Mouse (Mus musculus) hindbrain, embryonic 12.5 days (tissue): ENCODE results near the gene Bend5. TPM values are rescaled to one million over a fixed set of nuclear protein-coding genes. Genes with fewer than 3 reads are reported as not detected.

ENCODE experiments used
- ATAC-seq: fragments of 200-750 bp; cut with Nextera tagmentation; 2 replicates; pipeline ENCODE4 v1.8.0; 2017; ENCODE audit warnings: moderate TSS enrichment; ENCODE audit not compliant: low FRiP score
- H3K27ac ChIP-seq: fragments of 300-500 bp; sonication (generic); 2 replicates; pipeline ENCODE4 v1.5.1; 2016; ENCODE audit warnings: mild to moderate bottlenecking
- H3K27me3 ChIP-seq: fragments of 300-500 bp; sonication (generic); 2 replicates; pipeline ENCODE4 v1.6.1; 2016; ENCODE audit warnings: mild to moderate bottlenecking
- H3K36me3 ChIP-seq: fragments of 300-500 bp; sonication (generic); 2 replicates; pipeline ENCODE4 v1.6.1; 2016; ENCODE audit warnings: mild to moderate bottlenecking
- H3K4me1 ChIP-seq: fragments of 300-500 bp; sonication (generic); 2 replicates; pipeline ENCODE4 v1.6.1; 2016
- H3K4me2 ChIP-seq: fragments of 300-500 bp; sonication (generic); replicated peaks from 2 replicates; pipeline ENCODE4 v1.6.1; 2016; ENCODE audit warnings: mild to moderate bottlenecking
- H3K4me3 ChIP-seq: fragments of 300-500 bp; sonication (generic); 2 replicates; pipeline ENCODE4 v1.5.1; 2016; ENCODE audit warnings: mild to moderate bottlenecking
- H3K9ac ChIP-seq: fragments of 300-500 bp; sonication (generic); 2 replicates; pipeline ENCODE4 v1.6.1; 2016; ENCODE audit warnings: mild to moderate bottlenecking, moderate library complexity
- H3K9me3 ChIP-seq: fragments of 300-500 bp; sonication (generic); replicated peaks from 2 replicates; pipeline ENCODE4 v1.6.1; 2016; ENCODE audit warnings: mild to moderate bottlenecking
- WGBS: fragments of 180-500 bp; shearing (Covaris S2); methylation state at CpG from one replicate; pipeline ENCODE4 v1.1.7; 2016; 5-methylcytosine and 5-hydroxymethylcytosine counted together
- polyA plus RNA-seq: library from polyadenylated mRNA; unstranded; fragments of >200 nt; fragmentation: Nextera tagmentation; extraction: Ambion mirVana; gene quantifications from 2 replicates; pipeline ENCODE4 v1.2.1, GENCODE M21; 2016

The Bend5 gene
- polyA plus RNA-seq, 1 experiment from 2014 or later = 70.2 TPM

GRCm38 (mm10) chr4:111417716-111418115 lies 2.9 kb downstream of the Bend5 start:
- H3K9me3 ChIP-seq = no peaks in the 10 kb centered on the region
- H3K9ac ChIP-seq = no peak overlapping the region
- no peak overlapping the region for H3K4me2 ChIP-seq
- H3K36me3 ChIP-seq = peaks cover 17% of the 10 kb centered on the region
- H3K4me1 ChIP-seq = peaks cover 40% of the 10 kb centered on the region
- H3K27ac ChIP-seq = no peak overlapping the region
- H3K4me3 ChIP-seq = no peak overlapping the region
- WGBS = 93% methylated on average over 5 of the region's 5 CpGs
- no peaks in the 10 kb centered on the region for H3K27me3 ChIP-seq
- ATAC-seq = no peak

- H3K4me1 ChIP-seq = peaks cover 36% of the 10 kb centered on the region
Measured at GRCm38 (mm10) chr4:111419476-111419875, 4.7 kb downstream of the Bend5 start.

GRCm38 (mm10) chr4:111420031-111420430 lies 5.2 kb downstream of the Bend5 start:
- Histone ChIP-seq H3K27ac (no peak overlapping the region), H3K4me3 (no peak overlapping the region), H3K4me2 (no peak overlapping the region), H3K9me3 (no peaks in the 10 kb centered on the region), H3K4me1 (peaks cover 36% of the 10 kb centered on the region), H3K36me3 (peaks cover 17% of the 10 kb centered on the region), H3K9ac (no peak overlapping the region), H3K27me3 (no peaks in the 10 kb centered on the region)
- ATAC-seq = no peak
- WGBS = 82% methylated on average over 3 of the region's 3 CpGs

More at GRCm38 (mm10) chr4:111419476-111419875, 4.7 kb downstream of the Bend5 start:
- Histone ChIP-seq H3K27me3 (no peaks in the 10 kb centered on the region), H3K36me3 (peaks cover 17% of the 10 kb centered on the region), H3K4me3 (no peak overlapping the region), H3K9me3 (no peaks in the 10 kb centered on the region), H3K4me2 (no peak overlapping the region), H3K27ac (no peak overlapping the region), H3K9ac (no peak overlapping the region)
- 90% methylated on average over 1 of the region's 1 CpGs for WGBS
- ATAC-seq = no peak

- Histone ChIP-seq H3K36me3 (peaks cover 17% of the 10 kb centered on the region), H3K4me3 (no peak overlapping the region), H3K27ac (no peak overlapping the region), H3K4me2 (no peak overlapping the region), H3K9ac (no peak overlapping the region), H3K27me3 (no peaks in the 10 kb centered on the region), H3K4me1 (peaks cover 32% of the 10 kb centered on the region), H3K9me3 (no peaks in the 10 kb centered on the region)
- WGBS = 89% methylated on average over 4 of the region's 4 CpGs
- ATAC-seq = no peak
Measured at GRCm38 (mm10) chr4:111420955-111421354, 6.1 kb downstream of the Bend5 start.

GRCm38 (mm10) chr4:111421785-111422184 lies 7.0 kb downstream of the Bend5 start:
- WGBS = 91% methylated on average over 6 of the region's 6 CpGs
- peaks cover 17% of the 10 kb centered on the region for H3K36me3 ChIP-seq
- H3K9me3 ChIP-seq = no peaks in the 10 kb centered on the region
- no peak overlapping the region for H3K27ac ChIP-seq
- H3K4me1 ChIP-seq = peaks cover 25% of the 10 kb centered on the region
- no peak overlapping the region for H3K9ac ChIP-seq
- H3K27me3 ChIP-seq = no peaks in the 10 kb centered on the region
- H3K4me3 ChIP-seq = no peak overlapping the region
- no peak for ATAC-seq
- H3K4me2 ChIP-seq = no peak overlapping the region

GRCm38 (mm10) chr4:111424371-111424950 lies 9.7 kb downstream of the Bend5 start:
- no peaks in the 10 kb centered on the region for H3K27me3 ChIP-seq
- ATAC-seq = no peak
- no peak overlapping the region for H3K4me3 ChIP-seq
- 97% methylated on average over 1 of the region's 1 CpGs for WGBS
- no peaks in the 10 kb centered on the region for H3K9me3 ChIP-seq
- no peak overlapping the region for H3K4me2 ChIP-seq
- H3K9ac ChIP-seq = no peak overlapping the region
- peaks cover 9% of the 10 kb centered on the region; the same call in 1 of the 2 replicates for H3K4me1 ChIP-seq
- H3K27ac ChIP-seq = no peak overlapping the region
- H3K36me3 ChIP-seq = peaks cover 3% of the 10 kb centered on the region; the same call in 1 of the 2 replicates

- Histone ChIP-seq H3K27ac (no peak overlapping the region), H3K4me3 (no peak overlapping the region), H3K4me1 (peaks cover 9% of the 10 kb centered on the region; the same call in 1 of the 2 replicates), H3K9me3 (no peaks in the 10 kb centered on the region), H3K4me2 (no peak overlapping the region), H3K36me3 (peaks cover 3% of the 10 kb centered on the region; the same call in 1 of the 2 replicates), H3K27me3 (no peaks in the 10 kb centered on the region), H3K9ac (no peak overlapping the region)
- WGBS = 80% methylated on average over 6 of the region's 6 CpGs
- no peak for ATAC-seq
Measured at GRCm38 (mm10) chr4:111425170-111425569, 10.4 kb downstream of the Bend5 start.

- Histone ChIP-seq H3K9ac (no peak overlapping the region), H3K4me1 (0 out of 2 replicates have a peak, but pooled peaks cover 5% of the 10 kb centered on the region), H3K27me3 (no peaks in the 10 kb centered on the region), H3K36me3 (peaks cover 48% of the 10 kb centered on the region), H3K4me2 (no peak overlapping the region), H3K9me3 (no peaks in the 10 kb centered on the region), H3K4me3 (no peak overlapping the region), H3K27ac (no peak overlapping the region)
- 87% methylated on average over 2 of the region's 2 CpGs for WGBS
- no peak for ATAC-seq
Measured at GRCm38 (mm10) chr4:111431186-111431585, 16.4 kb downstream of the Bend5 start.

GRCm38 (mm10) chr4:111432013-111432412 lies 17.2 kb downstream of the Bend5 start:
- no peaks in the 10 kb centered on the region for H3K9me3 ChIP-seq
- H3K4me2 ChIP-seq = no peak overlapping the region
- no peak overlapping the region for H3K9ac ChIP-seq
- no peak for ATAC-seq
- H3K4me3 ChIP-seq = no peak overlapping the region
- 71% methylated on average over 5 of the region's 5 CpGs for WGBS
- no peaks in the 10 kb centered on the region for H3K27me3 ChIP-seq
- peaks cover 53% of the 10 kb centered on the region for H3K36me3 ChIP-seq
- 0 out of 2 replicates have a peak, but pooled peaks cover 5% of the 10 kb centered on the region for H3K4me1 ChIP-seq
- no peak overlapping the region for H3K27ac ChIP-seq

GRCm38 (mm10) chr4:111432417-111432816 lies 17.6 kb downstream of the Bend5 start:
- H3K27ac ChIP-seq = no peak overlapping the region

GRCm38 (mm10) chr4:111441709-111442108 lies 26.9 kb downstream of the Bend5 start:
- H3K27ac ChIP-seq = no peak overlapping the region
- ATAC-seq = no peak
- H3K4me1 ChIP-seq = peaks cover 30% of the 10 kb centered on the region
- H3K36me3 ChIP-seq = peaks cover 14% of the 10 kb centered on the region
- no peak overlapping the region for H3K4me2 ChIP-seq
- H3K9me3 ChIP-seq = no peaks in the 10 kb centered on the region
- H3K4me3 ChIP-seq = no peak overlapping the region
- no peaks in the 10 kb centered on the region for H3K27me3 ChIP-seq
- WGBS = 71% methylated on average over 1 of the region's 1 CpGs
- no peak overlapping the region for H3K9ac ChIP-seq

More at GRCm38 (mm10) chr4:111432417-111432816, 17.6 kb downstream of the Bend5 start:
- Histone ChIP-seq H3K27me3 (no peaks in the 10 kb centered on the region), H3K9me3 (no peaks in the 10 kb centered on the region), H3K9ac (no peak overlapping the region), H3K4me2 (no peak overlapping the region), H3K4me3 (no peak overlapping the region), H3K36me3 (peaks cover 57% of the 10 kb centered on the region), H3K4me1 (0 out of 2 replicates have a peak, but pooled peaks cover 5% of the 10 kb centered on the region)
- no peak for ATAC-seq
- WGBS = 81% methylated on average over 5 of the region's 5 CpGs

- H3K27ac ChIP-seq = peak overlapping the region; percentile 75
- H3K9me3 ChIP-seq = no peaks in the 10 kb centered on the region
- no peaks in the 10 kb centered on the region for H3K27me3 ChIP-seq
- peaks cover 30% of the 10 kb centered on the region for H3K4me1 ChIP-seq
- peaks cover 10% of the 10 kb centered on the region; the same call in 1 of the 2 replicates for H3K36me3 ChIP-seq
- no peak overlapping the region for H3K4me2 ChIP-seq
- H3K4me3 ChIP-seq = no peak overlapping the region
- ATAC-seq = no peak
- no peak overlapping the region for H3K9ac ChIP-seq
- WGBS = 80% methylated on average over 1 of the region's 1 CpGs
Measured at GRCm38 (mm10) chr4:111442435-111443238, 27.8 kb downstream of the Bend5 start.
